Mouse (Mus musculus) olfactory bulb, adult 2 months (tissue): ENCODE results near the gene Sox6. TPM values are rescaled to one million over a fixed set of nuclear protein-coding genes. Genes with fewer than 3 reads are reported as not detected.

ENCODE experiments used
- H3K27ac ChIP-seq: fragments of 200-500 bp; 2 replicates; pipeline ENCODE4 v1.5.1; 2012; ENCODE audit warnings: low read depth, low read length; ENCODE audit not compliant: insufficient read depth
- H3K4me1 ChIP-seq: fragments of 200-500 bp; 2 replicates; pipeline ENCODE4 v1.6.1; 2012; ENCODE audit warnings: low read length; ENCODE audit not compliant: control insufficient read depth, insufficient read depth
- H3K4me3 ChIP-seq: fragments of 200-500 bp; 2 replicates; pipeline ENCODE4 v1.5.1; 2012; ENCODE audit warnings: mild to moderate bottlenecking, low read depth, low read length, moderate library complexity; ENCODE audit not compliant: insufficient read depth
- CTCF ChIP-seq: fragments of 200-500 bp; IDR thresholded peaks from 2 replicates; pipeline ENCODE4 v1.5.1; 2012; ENCODE audit warnings: low read depth, mild to moderate bottlenecking, low read length, moderate library complexity; ENCODE audit not compliant: insufficient read depth
- POLR2A ChIP-seq: fragments of 200-500 bp; IDR thresholded peaks from 2 replicates; pipeline ENCODE4 v1.6.1; 2012; ENCODE audit warnings: mild to moderate bottlenecking, low read depth, low read length, moderate library complexity; ENCODE audit not compliant: insufficient read depth
- WGBS: fragments of 180-500 bp; shearing (Covaris S2); methylation state at CpG from one replicate; pipeline ENCODE4 v1.1.7; 2018; 5-methylcytosine and 5-hydroxymethylcytosine counted together
- polyA plus RNA-seq: library from polyadenylated mRNA; stranded (reverse); fragments of >200 nt; gene quantifications from 2 replicates; pipeline ENCODE4 v1.2.4, GENCODE M21; 2012; ENCODE audit warnings: low replicate concordance; ENCODE audit not compliant: missing spikeins, insufficient read depth, insufficient read length

The Sox6 gene
- polyA plus RNA-seq, 1 experiment, result not detected

- TF ChIP-seq POLR2A (no peak), CTCF (no peak)
- H3K4me3 ChIP-seq, result no peak overlapping the region
- no peaks in the 10 kb centered on the region for H3K4me1 ChIP-seq
- H3K27ac ChIP-seq, result no peak overlapping the region
- WGBS, result 66% methylated on average over 9 of the region's 9 CpGs
Observed at GRCm38 (mm10) chr7:115904798-115905207, 133.8 kb downstream of the Sox6 start.

- Histone ChIP-seq H3K4me3 (no peak overlapping the region), H3K4me1 (no peaks in the 10 kb centered on the region), H3K27ac (no peak overlapping the region)
- TF ChIP-seq CTCF (no peak), POLR2A (no peak)
- WGBS, result 67% methylated on average over 5 of the region's 5 CpGs
Observed at GRCm38 (mm10) chr7:115903931-115904797, 134.4 kb downstream of the Sox6 start.

GRCm38 (mm10) chr7:115903368-115903767 is 135.2 kb downstream of the Sox6 start:
- TF ChIP-seq CTCF (no peak), POLR2A (no peak)
- H3K27ac ChIP-seq, result no peak overlapping the region
- WGBS, result 79% methylated on average over 1 of the region's 1 CpGs
- H3K4me3 ChIP-seq, result no peak overlapping the region
- no peaks in the 10 kb centered on the region for H3K4me1 ChIP-seq

GRCm38 (mm10) chr7:115895831-115896230 is 142.8 kb downstream of the Sox6 start:
- 96% methylated on average over 6 of the region's 6 CpGs for WGBS
- TF ChIP-seq CTCF (no peak), POLR2A (no peak)
- no peak overlapping the region for H3K4me3 ChIP-seq
- no peak overlapping the region for H3K27ac ChIP-seq
- no peaks in the 10 kb centered on the region for H3K4me1 ChIP-seq

- 95% methylated on average over 4 of the region's 4 CpGs for WGBS
- no peak overlapping the region for H3K4me3 ChIP-seq
- H3K27ac ChIP-seq, result no peak overlapping the region
- TF ChIP-seq POLR2A, result no peak
- no peak for TF ChIP-seq CTCF
- H3K4me1 ChIP-seq, result no peaks in the 10 kb centered on the region
Observed at GRCm38 (mm10) chr7:115895028-115895671, 143.4 kb downstream of the Sox6 start.

GRCm38 (mm10) chr7:115891482-115891881 is 147.1 kb downstream of the Sox6 start:
- WGBS, result 95% methylated on average over 3 of the region's 3 CpGs
- Histone ChIP-seq H3K4me3 (no peak overlapping the region), H3K4me1 (no peaks in the 10 kb centered on the region), H3K27ac (no peak overlapping the region)
- TF ChIP-seq CTCF (no peak), POLR2A (no peak)

GRCm38 (mm10) chr7:115889926-115890325 is 148.7 kb downstream of the Sox6 start:
- TF ChIP-seq POLR2A (no peak), CTCF (no peak)
- WGBS, result 83% methylated on average over 7 of the region's 7 CpGs
- no peaks in the 10 kb centered on the region for H3K4me1 ChIP-seq
- H3K27ac ChIP-seq, result no peak overlapping the region
- H3K4me3 ChIP-seq, result no peak overlapping the region

GRCm38 (mm10) chr7:115888561-115888960 is 150.0 kb downstream of the Sox6 start:
- TF ChIP-seq CTCF (no peak), POLR2A (no peak)
- H3K4me1 ChIP-seq, result no peaks in the 10 kb centered on the region
- 92% methylated on average over 1 of the region's 1 CpGs for WGBS
- no peak overlapping the region for H3K27ac ChIP-seq
- no peak overlapping the region for H3K4me3 ChIP-seq

GRCm38 (mm10) chr7:115888120-115888519 is 150.5 kb downstream of the Sox6 start:
- TF ChIP-seq CTCF, result no peak
- Histone ChIP-seq H3K27ac (no peak overlapping the region), H3K4me3 (no peak overlapping the region), H3K4me1 (no peaks in the 10 kb centered on the region)
- WGBS, result 91% methylated on average over 7 of the region's 7 CpGs
